Mouse (Mus musculus) gastrocnemius, postnatal 36 days (tissue): ENCODE results near the gene Tmem240. TPM values are rescaled to one million over a fixed set of nuclear protein-coding genes. Genes with fewer than 3 reads are reported as not detected.
"Not testable (repeated sequence)": the region's sequence is repeated elsewhere in the genome, so short reads cannot be mapped to it uniquely, and the experiment has no call there.

Experiments used
- DNase-seq, 2 experiments: peaks; one replicate each; pipeline ENCODE4 v3.0.0; 2022
- intact Hi-C: fragments of 180-260 bp; cut with DNase I; formaldehyde crosslinking; loops from one replicate; pipeline ENCODE4 v1.15.1; 2025
- long read RNA-seq, 2 experiments: library from polyadenylated mRNA; stranded (forward); transcript quantifications; one replicate each; pipeline ENCODE4 v2.0.0; 2021
- total RNA-seq, 2 experiments: library from RNA; stranded (reverse); gene quantifications; 2 replicates each; pipeline ENCODE4 v1.2.3; 2021

Tmem240 gene
- under 1 TPM; 0.28 to 0.39 TPM for total RNA-seq
- long read RNA-seq, experiment 1, result 0 reads
- long read RNA-seq, experiment 2, partial matches to known transcripts, result 0 of 2 reads
- long read RNA-seq, experiment 2, other reads (novel, unspliced or antisense), result 0 of 2 reads

- intact Hi-C loops, result no loop called here
- DNase-seq, result peak; percentile 81 to 86
These were observed at the start of gene Tmem240 for GRCm38 (mm10) chr4:155734350-155734941. TSS of gene Tmem240 (plus strand) at chr4:155734800.

GRCm38 (mm10) chr4:155687764-155688163, 46.8 kb upstream of the Tmem240 start:
- intact Hi-C loops, result not testable (repeated sequence)

GRCm38 (mm10) chr4:155690571-155691375, 43.8 kb upstream of the Tmem240 start:
- intact Hi-C loops, result no loop called here
- no peak for DNase-seq

More at GRCm38 (mm10) chr4:155687764-155688163, 46.8 kb upstream of the Tmem240 start:
- DNase-seq, result not testable (repeated sequence)

DNA sequence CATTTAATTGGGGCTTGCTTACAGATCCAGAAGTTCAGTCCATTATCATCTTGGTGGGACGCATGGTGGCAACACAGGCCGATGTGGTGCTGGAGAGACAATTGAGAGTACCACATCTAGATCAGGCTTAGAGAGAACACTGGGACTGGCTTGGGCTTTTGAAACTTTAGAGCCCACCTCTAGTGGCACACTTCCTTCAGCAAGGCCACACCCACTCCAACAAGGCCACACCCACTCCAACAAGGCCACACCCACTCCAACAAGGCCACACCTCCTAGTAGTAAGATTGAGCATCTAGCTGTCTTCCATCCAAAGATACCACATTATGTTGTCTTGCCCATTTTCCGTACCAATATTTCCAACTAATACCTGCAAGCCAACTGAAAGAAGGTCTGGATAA, 42.2 kb upstream of the Tmem240 start:
- DNase-seq, result no peak

GRCm38 (mm10) chr4:155694111-155694481, 40.5 kb upstream of the Tmem240 start, which contains the start of gene Fndc10:
TSS of gene Fndc10 (plus strand) at chr4:155694342.
- intact Hi-C loops, result no loop called here

More for the DNA sequence above, 42.2 kb upstream of the Tmem240 start:
- intact Hi-C loops, result no loop called here

DNA sequence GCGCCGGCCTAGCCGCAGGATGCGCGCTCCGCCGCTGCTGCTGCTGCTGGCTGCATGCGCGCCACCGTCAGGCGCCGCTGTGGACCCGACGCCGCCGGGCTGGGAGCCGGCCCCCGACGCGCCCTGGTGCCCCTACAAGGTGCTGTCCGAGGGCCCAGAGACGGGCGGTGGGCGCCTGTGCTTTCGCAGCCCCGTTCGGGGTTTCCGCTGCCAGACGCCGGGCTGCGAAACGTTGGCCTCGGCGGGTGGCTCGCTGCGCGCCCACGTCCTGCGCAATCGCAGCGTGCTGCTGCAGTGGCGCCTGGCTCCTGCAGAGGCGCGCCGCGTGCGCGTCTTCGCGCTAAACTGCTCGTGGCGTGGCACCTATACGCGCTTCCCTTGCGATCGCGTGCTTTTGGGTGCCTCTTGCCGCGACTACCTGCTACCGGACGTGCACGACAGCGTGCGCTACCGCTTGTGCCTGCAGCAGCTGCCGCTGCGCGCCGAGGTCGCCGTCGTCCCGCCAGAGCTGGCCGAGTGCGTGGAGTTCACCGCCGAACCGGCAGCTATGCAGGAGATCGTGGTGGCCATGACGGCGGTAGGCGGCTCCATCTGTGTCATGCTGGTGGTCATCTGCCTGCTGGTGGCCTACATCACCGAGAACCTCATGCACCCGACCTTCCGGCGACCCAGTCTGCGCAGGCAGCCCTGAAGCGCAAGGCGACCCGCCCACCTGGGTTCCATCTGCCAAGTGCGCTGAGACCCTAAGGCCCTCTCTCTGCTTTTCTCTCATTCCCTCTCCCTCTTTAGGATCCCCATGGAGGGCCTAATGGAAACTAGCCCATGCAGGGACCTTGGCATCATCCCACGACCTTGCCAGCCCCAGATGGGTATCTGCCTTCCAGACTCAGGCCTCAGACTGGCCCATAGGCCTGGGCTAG, 39.9 kb upstream of the Tmem240 start:
- DNase-seq, result peak in 1 of 2 experiments; percentile 59
- intact Hi-C loops, result no loop called here

More at GRCm38 (mm10) chr4:155694111-155694481, 40.5 kb upstream of the Tmem240 start, which contains the start of gene Fndc10:
- DNase-seq, result peak; percentile 45 to 50

DNA sequence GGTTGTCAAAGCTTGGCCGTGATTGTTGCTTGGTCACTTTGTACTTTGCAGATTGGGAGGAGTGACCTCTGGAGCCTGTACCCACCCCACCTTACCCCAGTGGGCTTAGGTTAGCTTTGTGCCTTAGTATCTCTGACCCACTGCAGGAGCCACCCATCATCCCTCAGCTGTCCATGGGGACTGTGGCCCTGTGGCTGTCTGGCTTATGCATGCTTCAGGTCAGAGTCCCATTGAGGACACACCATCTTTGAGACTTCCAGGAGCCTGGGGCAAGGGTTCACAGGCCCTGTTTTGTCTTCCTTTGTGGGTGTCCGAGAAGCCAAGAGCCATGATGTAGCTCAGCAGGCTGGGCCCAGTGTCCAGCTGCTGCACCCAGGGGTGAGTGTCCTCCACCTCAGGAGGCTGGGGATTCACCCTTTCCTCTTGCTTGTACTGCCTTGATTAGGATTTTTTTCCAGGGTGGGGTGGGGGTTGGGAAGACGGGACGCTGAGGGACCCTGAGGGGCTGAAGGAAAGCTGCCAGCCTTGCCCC, 39.0 kb upstream of the Tmem240 start:
- intact Hi-C loops, result no loop called here
- no peak for DNase-seq

DNA sequence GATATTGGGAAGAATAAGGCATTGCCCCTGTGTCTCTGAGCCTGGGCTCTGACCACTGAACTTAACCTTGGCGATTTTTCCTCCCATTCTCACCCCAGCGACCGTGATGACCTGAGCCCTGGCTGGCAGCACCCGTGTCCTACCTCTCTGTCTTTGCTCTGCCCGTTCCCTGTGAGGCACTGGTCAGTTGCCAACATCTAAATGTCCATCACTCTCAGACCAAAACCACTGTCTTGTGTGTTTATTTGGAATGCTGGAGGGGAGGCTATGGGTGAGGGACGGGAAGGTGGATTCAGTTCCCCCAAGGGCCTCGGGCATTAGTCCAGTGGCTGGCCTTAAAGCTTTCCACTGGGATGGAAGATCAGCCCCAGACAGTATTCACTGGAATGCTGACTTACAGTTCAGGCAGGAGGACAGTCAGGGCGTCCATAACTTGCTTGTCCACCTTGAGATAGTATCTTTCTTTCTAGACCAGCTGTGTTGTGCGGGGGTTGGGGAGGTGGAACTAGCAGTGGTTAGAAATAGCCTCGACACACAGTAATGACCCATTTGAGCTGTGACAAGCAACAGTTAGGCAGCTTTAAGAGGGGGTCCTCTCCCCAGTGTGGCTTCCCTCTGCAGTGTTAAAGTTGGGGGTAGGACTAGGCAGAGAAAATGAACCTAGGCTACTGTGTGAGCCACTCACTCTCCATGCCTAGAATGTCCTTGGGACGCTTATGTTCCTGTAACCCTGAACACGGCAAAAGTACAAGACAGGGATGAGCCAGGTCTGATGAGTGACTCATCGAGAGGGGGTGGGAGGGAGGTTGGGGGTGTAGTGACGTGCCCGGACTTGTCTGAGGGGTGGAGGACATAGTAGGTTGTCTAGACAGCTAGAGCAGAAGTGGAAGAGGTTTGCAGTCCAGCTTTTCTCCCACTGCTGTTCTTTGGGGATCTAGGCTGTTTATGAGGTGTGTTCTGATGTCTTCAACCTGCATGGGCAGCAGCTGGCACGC, 38.0 kb upstream of the Tmem240 start:
- intact Hi-C loops, result no loop called here
- DNase-seq, result no peak

DNA sequence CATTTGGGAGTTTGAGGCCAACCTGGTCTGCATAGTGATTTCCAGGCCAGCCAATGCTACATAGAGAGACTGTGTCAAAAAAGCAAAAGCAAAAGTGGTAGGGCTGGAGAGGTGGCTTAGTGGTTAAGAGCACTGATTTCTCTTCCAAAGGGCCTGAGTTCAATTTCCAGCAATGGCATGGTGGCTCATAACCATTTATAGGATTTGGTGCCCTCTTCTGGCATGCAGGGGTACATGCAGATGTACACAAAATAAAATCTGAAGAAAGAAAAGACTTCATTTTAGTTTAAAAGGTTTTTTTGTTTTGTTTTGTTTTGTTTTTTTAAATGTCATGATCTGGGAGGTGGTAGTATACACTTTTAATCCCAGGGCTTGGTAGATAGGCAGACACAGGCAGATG, 34.2 kb upstream of the Tmem240 start:
- intact Hi-C loops, result no loop called here
- DNase-seq, result no peak

- DNase-seq, result no peak
- intact Hi-C loops, result no loop called here
These were observed 31.1 kb upstream of the Tmem240 start for GRCm38 (mm10) chr4:155703425-155703929.

- peak; percentile 87 to 97 for DNase-seq
- intact Hi-C loops, result no loop called here
These were observed 29.6 kb upstream of the Tmem240 start, which contains the start of gene Ssu72 for GRCm38 (mm10) chr4:155704721-155705591. TSS of gene Ssu72 (plus strand) at chr4:155704800.

- no peak for DNase-seq
- intact Hi-C loops, result no loop called here
These were observed 29.0 kb upstream of the Tmem240 start for GRCm38 (mm10) chr4:155705592-155705929.

DNA sequence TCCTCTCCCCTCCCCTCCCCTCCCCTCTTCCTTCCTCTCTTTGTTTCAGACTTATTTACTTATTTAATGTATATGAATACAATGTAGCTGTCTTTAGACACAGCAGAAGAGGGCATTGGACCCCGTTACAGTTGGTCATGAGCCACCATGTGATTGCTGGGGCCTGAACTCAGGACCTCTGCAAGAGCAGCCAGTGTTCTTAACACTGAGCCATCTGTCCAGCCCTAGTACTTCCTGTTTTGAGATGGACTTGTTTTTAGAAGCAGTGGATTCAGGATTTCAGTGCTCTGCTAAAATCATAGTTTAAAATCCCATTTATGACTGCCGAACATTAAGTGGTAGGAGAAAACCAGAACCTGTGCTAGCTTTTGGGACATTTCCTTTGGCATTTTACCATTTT, 26.0 kb upstream of the Tmem240 start:
- intact Hi-C loops, result no loop called here
- DNase-seq, result no peak

GRCm38 (mm10) chr4:155708988-155709387, 25.6 kb upstream of the Tmem240 start:
- no peak for DNase-seq
- intact Hi-C loops, result no loop called here

DNA sequence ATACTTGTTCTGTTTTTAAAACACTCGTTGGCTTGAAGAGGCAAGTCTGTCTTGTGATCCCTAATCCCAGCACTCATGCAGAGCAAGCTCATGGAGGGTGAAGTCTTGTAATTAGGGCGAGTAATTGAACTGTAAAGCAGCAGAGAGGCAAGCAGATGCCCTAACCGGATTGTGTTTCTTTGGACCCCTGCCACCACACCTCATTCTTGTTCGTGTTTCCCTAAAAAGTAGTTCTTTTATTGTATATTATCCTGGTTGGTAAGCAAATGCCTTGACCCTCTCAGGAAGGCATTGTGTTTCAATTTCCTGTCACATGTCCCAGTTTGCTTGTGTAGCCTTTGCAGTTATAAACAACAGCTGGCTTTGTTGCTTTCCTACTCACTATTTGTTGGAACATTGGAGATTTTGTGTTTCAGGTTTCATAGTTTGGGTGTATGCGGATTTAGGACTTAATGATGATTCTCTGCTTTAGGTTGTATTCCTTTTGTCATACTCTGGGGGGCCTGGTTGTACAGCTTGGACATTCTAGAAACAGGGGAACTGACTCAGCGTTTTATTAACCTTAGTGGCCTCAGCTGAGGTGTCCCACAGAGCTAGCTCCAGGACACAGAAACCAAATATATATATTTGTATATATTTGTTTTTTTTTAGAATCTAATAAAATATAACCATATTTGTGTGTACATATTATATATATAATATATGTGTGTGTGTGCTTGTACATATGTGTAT, 23.9 kb upstream of the Tmem240 start:
- DNase-seq, result no peak
- intact Hi-C loops, result no loop called here

DNA sequence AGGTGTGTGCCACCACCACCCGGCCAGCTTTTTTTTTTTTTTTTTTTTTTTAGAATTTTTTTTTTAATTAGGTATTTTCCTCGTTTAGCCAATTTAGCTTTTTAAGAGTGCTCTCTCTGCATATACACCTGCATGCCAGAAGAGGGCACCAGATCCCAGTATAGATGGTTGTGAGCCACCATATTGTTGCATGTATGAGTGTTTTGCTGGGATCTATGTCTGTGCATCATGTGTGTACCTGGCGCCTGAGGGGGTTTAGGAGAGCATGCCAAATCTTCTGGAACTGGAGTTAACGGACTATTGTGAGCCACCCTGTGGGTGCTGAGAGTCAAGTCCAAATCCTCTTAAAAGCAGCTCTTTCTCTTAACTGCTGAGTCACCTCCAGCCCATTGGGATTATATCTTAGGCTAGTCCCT, 12.9 kb upstream of the Tmem240 start:
- DNase-seq, result no peak
- intact Hi-C loops, result loop anchor here (5.0 kb wide), 1 partner anchor 46 kb away; no protein-coding TSS in a partner anchor

- intact Hi-C loops, result no loop called here
- no peak for DNase-seq
These were observed 6.6 kb upstream of the Tmem240 start for GRCm38 (mm10) chr4:155727993-155728392.
